Mouse (Mus musculus) limb, embryonic 11.5 days (tissue): ENCODE data around the gene Zfp800. TPM values are rescaled to one million over a fixed set of nuclear protein-coding genes. Genes with fewer than 3 reads are reported as not detected.

Source experiments
- ATAC-seq: fragments of 200-750 bp; cut with Nextera tagmentation; 2 replicates; pipeline ENCODE4 v1.8.0; 2017; ENCODE audit warnings: low read depth; ENCODE audit not compliant: insufficient number of reproducible peaks, low FRiP score, low TSS enrichment
- DNase-seq: peaks from one replicate; pipeline ENCODE4 v3.0.0-alpha.2; 2015; ENCODE audit warnings: low spot score
- H3K27ac ChIP-seq: fragments of 300-500 bp; sonication (generic); replicated peaks from 2 replicates; pipeline ENCODE4 v1.5.1; 2014; ENCODE audit warnings: low read depth, mild to moderate bottlenecking, low read length
- H3K27me3 ChIP-seq: fragments of 300-500 bp; sonication (generic); 2 replicates; pipeline ENCODE4 v1.6.1; 2014; ENCODE audit warnings: mild to moderate bottlenecking, low read length, mixed read lengths; ENCODE audit not compliant: control insufficient read depth, insufficient read depth
- H3K36me3 ChIP-seq: fragments of 300-500 bp; sonication (generic); 2 replicates; pipeline ENCODE4 v1.6.1; 2014; ENCODE audit warnings: mild to moderate bottlenecking, low read length, moderate library complexity, mixed read lengths; ENCODE audit not compliant: control insufficient read depth, insufficient read depth
- H3K4me1 ChIP-seq: fragments of 300-500 bp; sonication (generic); 2 replicates; pipeline ENCODE4 v1.6.1; 2014; ENCODE audit warnings: low read length, mixed read lengths; ENCODE audit not compliant: control insufficient read depth, insufficient read depth
- H3K4me2 ChIP-seq: fragments of 300-500 bp; sonication (generic); 2 replicates; pipeline ENCODE4 v1.6.1; 2014; ENCODE audit warnings: low read depth, mild to moderate bottlenecking, moderate library complexity; ENCODE audit not compliant: severe bottlenecking
- H3K4me3 ChIP-seq: fragments of 300-500 bp; sonication (generic); 2 replicates; pipeline ENCODE4 v1.5.1; 2014; ENCODE audit warnings: low read depth, low read length
- H3K9ac ChIP-seq: fragments of 300-500 bp; sonication (generic); 2 replicates; pipeline ENCODE4 v1.6.1; 2014; ENCODE audit warnings: mild to moderate bottlenecking, low read length
- H3K9me3 ChIP-seq: fragments of 300-500 bp; sonication (generic); 2 replicates; pipeline ENCODE4 v1.6.1; 2016; ENCODE audit warnings: low read length; ENCODE audit not compliant: control insufficient read depth
- WGBS: fragments of 180-500 bp; shearing (Covaris S2); extraction: QIAGEN DNeasy Blood & Tissue Kit; methylation state at CpG from one replicate; pipeline ENCODE4 v1.1.7; 2014; 5-methylcytosine and 5-hydroxymethylcytosine counted together
- polyA plus RNA-seq: library from polyadenylated mRNA; unstranded; fragments of >200 nt; fragmentation: Nextera tagmentation; extraction: Ambion mirVana; gene quantifications from 2 replicates; pipeline ENCODE4 v1.2.1, GENCODE M21; 2014

Gene Zfp800
- polyA plus RNA-seq, result 12.5 and 14.6 TPM in 2 replicates

GRCm38 (mm10) chr6:28397681-28398203 lies at the start of gene Zfp800:
Gene Zfp800, minus strand, starts transcription at chr6:28398005.
- ATAC-seq (peak; percentile 35; the same call in 1 of the 2 replicates), DNase-seq (peak; percentile 74)
- no peak within 1 kb of the TSS for H3K27ac ChIP-seq
- 0 out of 2 replicates have a peak, but pooled peaks cover 9% of the 10 kb centered on the region for H3K27me3 ChIP-seq
- H3K9me3 ChIP-seq, result peaks cover 3% of the 10 kb centered on the region; the same call in 1 of the 2 replicates
- peak within 1 kb of the TSS; percentile 57 for H3K4me2 ChIP-seq
- WGBS, result under 1% methylated on average over 33 of the region's 33 CpGs
- peak within 1 kb of the TSS; percentile 28 for H3K4me3 ChIP-seq
- no peaks in the 10 kb centered on the region for H3K4me1 ChIP-seq
- no peaks in the 10 kb centered on the region for H3K36me3 ChIP-seq
- H3K9ac ChIP-seq, result peak within 1 kb of the TSS; percentile 49

GRCm38 (mm10) chr6:28431538-28431855 lies 33.7 kb upstream of the Zfp800 start:
- Histone ChIP-seq H3K4me1 (no peaks in the 10 kb centered on the region), H3K27me3 (no peaks in the 10 kb centered on the region), H3K4me2 (no peak overlapping the region), H3K36me3 (no peaks in the 10 kb centered on the region), H3K27ac (no peak overlapping the region), H3K9me3 (no peaks in the 10 kb centered on the region), H3K9ac (no peak overlapping the region), H3K4me3 (no peak overlapping the region)
- ATAC-seq (no peak), DNase-seq (no peak)
- whole genome bisulfite sequencing, result 78% methylated on average over 6 of the region's 6 CpGs

DNA sequence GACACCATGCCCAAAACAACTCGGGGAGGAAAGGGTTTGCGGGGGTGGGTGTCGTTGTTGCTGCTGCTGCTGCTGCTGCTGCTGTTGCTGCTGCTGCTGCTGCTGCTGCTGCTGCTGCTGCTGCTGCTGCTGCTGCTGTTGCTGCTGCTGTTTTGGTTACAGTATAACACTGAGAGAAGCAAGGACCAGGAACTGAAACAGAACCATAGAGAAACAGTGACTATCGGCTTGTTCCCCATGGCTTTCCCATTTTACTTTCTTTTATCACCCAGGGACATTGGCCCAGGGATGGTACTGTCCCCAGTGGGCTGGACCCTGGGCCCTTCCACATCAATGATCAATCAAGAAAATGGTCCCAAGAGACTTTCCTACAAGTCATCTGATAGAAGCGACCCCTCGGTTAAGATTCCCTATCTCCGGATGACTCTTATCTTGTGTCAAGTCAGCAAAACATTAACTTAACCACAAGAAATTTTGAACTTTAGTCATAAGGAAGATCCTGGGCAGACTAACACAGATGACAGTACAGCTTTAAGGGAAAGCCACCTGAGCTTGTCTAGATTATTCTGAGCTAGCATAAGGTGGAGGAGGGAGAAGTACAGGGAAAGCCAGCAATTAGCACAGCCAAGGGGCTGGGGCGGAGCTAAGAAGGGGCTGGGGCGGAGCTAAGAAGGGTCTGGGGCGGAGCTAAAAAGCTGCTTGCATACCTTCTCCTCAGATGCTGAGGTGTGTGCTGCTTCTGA lies 33.2 kb upstream of the Zfp800 start:
- Histone ChIP-seq H3K27me3 (no peaks in the 10 kb centered on the region), H3K9me3 (no peaks in the 10 kb centered on the region), H3K27ac (no peak overlapping the region), H3K9ac (no peak overlapping the region), H3K4me1 (no peaks in the 10 kb centered on the region), H3K4me2 (no peak overlapping the region), H3K4me3 (no peak overlapping the region), H3K36me3 (no peaks in the 10 kb centered on the region)
- ATAC-seq (no peak; the same call in 1 of the 2 replicates), DNase-seq (no peak)
- 73% methylated on average over 10 of the region's 10 CpGs for WGBS

GRCm38 (mm10) chr6:28429870-28430269 lies 32.1 kb upstream of the Zfp800 start:
- 84% methylated on average over 11 of the region's 11 CpGs for WGBS
- no peaks in the 10 kb centered on the region for H3K36me3 ChIP-seq
- no peaks in the 10 kb centered on the region for H3K4me1 ChIP-seq
- H3K9ac ChIP-seq, result no peak overlapping the region
- H3K27ac ChIP-seq, result no peak overlapping the region
- H3K27me3 ChIP-seq, result no peaks in the 10 kb centered on the region
- H3K4me2 ChIP-seq, result no peak overlapping the region
- no peak for DNase-seq
- H3K4me3 ChIP-seq, result no peak overlapping the region
- no peaks in the 10 kb centered on the region for H3K9me3 ChIP-seq
- ATAC-seq, result no peak

DNA sequence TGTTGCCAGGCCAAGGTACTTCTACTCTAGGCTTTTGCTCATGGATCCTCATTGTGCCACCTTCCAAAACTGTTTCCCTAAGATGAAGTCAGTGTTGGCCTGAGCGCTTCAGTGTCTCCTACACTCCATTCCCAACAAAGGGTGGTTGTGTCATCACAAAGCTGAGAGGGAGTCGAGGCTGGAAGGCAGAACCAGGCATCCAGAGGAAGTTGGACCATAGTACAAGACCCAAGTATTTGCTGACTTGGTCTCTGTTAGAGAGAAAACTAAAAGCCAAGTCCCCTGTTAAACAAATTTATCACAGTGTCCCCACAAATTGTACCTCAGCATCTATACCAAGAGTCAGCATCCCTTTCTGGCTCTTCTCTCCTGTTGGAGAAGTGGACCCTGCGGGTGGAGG lies 30.5 kb upstream of the Zfp800 start, which contains the start of gene Gcc1:
Gene Gcc1 (minus strand): TSS at position 101 of the 400 bp plus-strand sequence.
- no peak within 1 kb of the TSS for H3K4me3 ChIP-seq
- no peaks in the 10 kb centered on the region for H3K9me3 ChIP-seq
- 87% methylated on average over 3 of the region's 3 CpGs for WGBS
- H3K4me2 ChIP-seq, result no peak within 1 kb of the TSS
- H3K9ac ChIP-seq, result no peak within 1 kb of the TSS
- no peak within 1 kb of the TSS for H3K27ac ChIP-seq
- DNase-seq, result no peak
- H3K36me3 ChIP-seq, result no peaks in the 10 kb centered on the region
- ATAC-seq, result no peak
- no peaks in the 10 kb centered on the region for H3K4me1 ChIP-seq
- H3K27me3 ChIP-seq, result no peaks in the 10 kb centered on the region

- DNase-seq (no peak), ATAC-seq (no peak)
- Histone ChIP-seq H3K4me1 (no peaks in the 10 kb centered on the region), H3K36me3 (no peaks in the 10 kb centered on the region), H3K4me3 (no peak within 1 kb of the TSS), H3K27me3 (no peaks in the 10 kb centered on the region), H3K9me3 (no peaks in the 10 kb centered on the region), H3K9ac (no peak within 1 kb of the TSS), H3K27ac (no peak within 1 kb of the TSS), H3K4me2 (no peak within 1 kb of the TSS)
- WGBS, result 78% methylated on average over 3 of the region's 3 CpGs
Observed at GRCm38 (mm10) chr6:28427096-28427839, 29.5 kb upstream of the Zfp800 start, which contains the start of gene Fscn3. Gene Fscn3, plus strand, starts transcription at chr6:28427789.

GRCm38 (mm10) chr6:28425019-28425418 lies 27.2 kb upstream of the Zfp800 start:
- H3K4me1 ChIP-seq, result peaks cover 9% of the 10 kb centered on the region
- WGBS, result 96% methylated on average over 6 of the region's 6 CpGs
- H3K4me3 ChIP-seq, result no peak overlapping the region
- ATAC-seq (no peak), DNase-seq (no peak)
- no peak overlapping the region for H3K4me2 ChIP-seq
- H3K27me3 ChIP-seq, result no peaks in the 10 kb centered on the region
- no peaks in the 10 kb centered on the region for H3K9me3 ChIP-seq
- H3K27ac ChIP-seq, result no peak overlapping the region
- no peak overlapping the region for H3K9ac ChIP-seq
- H3K36me3 ChIP-seq, result no peaks in the 10 kb centered on the region
